Comparison of ENCODE assay signal across 8 mouse cellular contexts in the genomic region with DNA sequence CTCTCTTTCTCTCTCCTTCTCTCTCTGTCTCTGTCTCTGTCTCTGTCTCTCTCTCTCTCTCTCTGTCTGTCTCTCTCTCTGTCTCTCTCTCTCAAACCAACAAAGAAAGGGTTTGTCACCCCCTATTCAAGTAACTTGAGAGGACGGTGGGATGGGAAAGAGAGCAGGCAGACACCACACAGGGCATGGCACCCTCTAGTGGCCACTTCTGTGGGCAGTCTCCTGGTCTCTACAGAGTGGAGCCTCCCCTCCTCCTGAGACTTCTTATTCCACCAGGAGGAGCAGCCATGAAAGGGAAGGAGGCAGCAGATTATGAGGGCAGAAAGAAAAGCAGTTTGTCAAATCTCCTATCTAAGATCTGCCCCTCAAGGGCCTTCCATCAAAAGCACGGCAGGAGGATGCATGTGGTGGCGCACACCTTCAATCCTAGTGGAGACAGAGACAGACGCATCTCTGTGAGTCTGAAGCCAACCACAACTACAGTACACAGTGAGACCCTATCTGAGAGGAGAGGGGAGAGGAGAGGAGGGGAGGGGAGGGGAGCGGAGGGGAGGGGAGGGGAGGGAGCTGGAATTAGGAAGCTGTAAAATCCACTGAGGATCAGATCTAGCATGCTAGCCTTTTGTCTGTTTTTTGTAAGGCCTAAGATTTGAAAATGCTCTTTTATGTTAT.
DNase-seq lines count a peak whose midpoint lies in the region; ATAC-seq and TF ChIP-seq lines count a peak whose summit lies in the region.

No protein-coding gene starts in this region.

- H3K27me3 ChIP-seq in spleen, adult 2 months (ENCODE audit: control insufficient read depth, insufficient read depth, low read length) = no peaks in the 10 kb centered on the region
- H3K27me3 ChIP-seq in intestine, postnatal 0 days (replicated peaks; ENCODE audit: control insufficient read depth, insufficient read depth, low read length) = no peaks in the 10 kb centered on the region
- no peaks in the 10 kb centered on the region for H3K27me3 ChIP-seq in limb, embryonic 10.5 days (ENCODE audit: low read depth, poor library complexity, severe bottlenecking)
- no peaks in the 10 kb centered on the region for H3K27me3 ChIP-seq in midbrain, embryonic 15.5 days (replicated peaks)
- H3K27me3 ChIP-seq in stomach, embryonic 16.5 days (ENCODE audit: control insufficient read depth, insufficient read depth, low read length) = no peaks in the 10 kb centered on the region

- H3K27ac ChIP-seq in spleen, adult 2 months (ENCODE audit: insufficient read depth, low read length) = no peak overlapping the region
- no peak overlapping the region for H3K27ac ChIP-seq in intestine, postnatal 0 days (ENCODE audit: low read depth, low read length)
- 0 out of 2 replicates have a peak overlapping the region, but pooled peaks have one; percentile 36 for H3K27ac ChIP-seq in limb, embryonic 10.5 days
- peak overlapping the region; percentile 70 for H3K27ac ChIP-seq in midbrain, embryonic 15.5 days
- no peak overlapping the region for H3K27ac ChIP-seq in stomach, embryonic 16.5 days (ENCODE audit: low read length)

- no peaks in the 10 kb centered on the region for H3K36me3 ChIP-seq in spleen, adult 2 months (ENCODE audit: control insufficient read depth, insufficient read depth, low read length)
- H3K36me3 ChIP-seq in intestine, postnatal 0 days (ENCODE audit: control insufficient read depth, insufficient read depth) = peaks cover 4% of the 10 kb centered on the region; the same call in 1 of the 2 replicates
- H3K36me3 ChIP-seq in limb, embryonic 10.5 days = peaks cover 65% of the 10 kb centered on the region
- H3K36me3 ChIP-seq in midbrain, embryonic 15.5 days (replicated peaks) = no peaks in the 10 kb centered on the region
- H3K36me3 ChIP-seq in stomach, embryonic 16.5 days (ENCODE audit: control insufficient read depth, insufficient read depth, low read length) = no peaks in the 10 kb centered on the region

- 71% methylated on average over 4 of the region's 5 CpGs for WGBS in spleen, adult 2 months
- 57% methylated on average over 5 of the region's 5 CpGs for WGBS in intestine, postnatal 0 days
- 50% methylated on average over 5 of the region's 5 CpGs for WGBS in limb, embryonic 10.5 days
- 22% methylated on average over 5 of the region's 5 CpGs for WGBS in midbrain, embryonic 15.5 days
- 52% methylated on average over 4 of the region's 5 CpGs for WGBS in stomach, embryonic 16.5 days

- TF ChIP-seq CTCF in spleen, adult 2 months (IDR thresholded peaks at IDR 0.05; ENCODE audit: extremely low read depth, insufficient read depth, insufficient read length, insufficient replicate concordance) = peak; percentile 64; the same call in 1 of the 2 replicates
- peak; percentile 95 for TF ChIP-seq CTCF in intestine, postnatal 0 days (IDR thresholded peaks at IDR 0.05; ENCODE audit: low read depth)

- ATAC-seq in common myeloid progenitor, adult 5-6 weeks (replicated peaks; ENCODE audit: low read depth, poor library complexity, severe bottlenecking) = peak; percentile 83; the same call in 1 of the 2 replicates
- peak; percentile 66; the same call in 1 of the 2 replicates for ATAC-seq in intestine, postnatal 0 days
- ATAC-seq in midbrain, embryonic 15.5 days (replicated peaks) = peak; percentile 64; the same call in 1 of the 2 replicates
- peak; percentile 76 for ATAC-seq in stomach, embryonic 16.5 days (ENCODE audit: insufficient read depth, low FRiP score)

- H3K9me3 ChIP-seq in intestine, postnatal 0 days (ENCODE audit: control insufficient read depth) = no peaks in the 10 kb centered on the region
- no peaks in the 10 kb centered on the region for H3K9me3 ChIP-seq in limb, embryonic 10.5 days (replicated peaks)
- H3K9me3 ChIP-seq in midbrain, embryonic 15.5 days = no peaks in the 10 kb centered on the region
- no peaks in the 10 kb centered on the region for H3K9me3 ChIP-seq in stomach, embryonic 16.5 days (replicated peaks; ENCODE audit: control insufficient read depth, low read length)

- no peak for TF ChIP-seq POLR2A in spleen, adult 2 months (IDR thresholded peaks at IDR 0.05; ENCODE audit: low read depth, low read length)

- DNase-seq in spleen, adult 2 months (ENCODE audit: low read depth in 1 of 2, low spot score in 2 of 2) = peak in 1 of 2 experiments; percentile 27
- no peak for DNase-seq in spleen, adult 12 weeks (ENCODE audit: low spot score)
- DNase-seq in gastrocnemius, postnatal 10 days = peak; percentile 73
- DNase-seq in limb, embryonic 10.5 days (ENCODE audit: low spot score) = peak; percentile 82

- H3K9ac ChIP-seq in intestine, postnatal 0 days (ENCODE audit: low read depth, low read length) = no peak overlapping the region
- no peak overlapping the region for H3K9ac ChIP-seq in midbrain, embryonic 15.5 days
- no peak overlapping the region for H3K9ac ChIP-seq in stomach, embryonic 16.5 days (ENCODE audit: low read length)

- no peaks in the 10 kb centered on the region for H3K4me1 ChIP-seq in spleen, adult 2 months (ENCODE audit: control insufficient read depth, insufficient read depth, insufficient read length)
- no peaks in the 10 kb centered on the region for H3K4me1 ChIP-seq in intestine, postnatal 0 days (replicated peaks; ENCODE audit: control insufficient read depth, insufficient read depth, low read length)
- peaks cover 38% of the 10 kb centered on the region for H3K4me1 ChIP-seq in limb, embryonic 10.5 days
- peaks cover 41% of the 10 kb centered on the region for H3K4me1 ChIP-seq in midbrain, embryonic 15.5 days
- peaks cover 8% of the 10 kb centered on the region for H3K4me1 ChIP-seq in stomach, embryonic 16.5 days (ENCODE audit: control insufficient read depth, insufficient read depth, low read length)

- no peak overlapping the region for H3K4me3 ChIP-seq in spleen, adult 2 months (ENCODE audit: extremely low read depth, insufficient read depth, insufficient read length)
- H3K4me3 ChIP-seq in intestine, postnatal 0 days (ENCODE audit: low read depth, low read length) = no peak overlapping the region
- H3K4me3 ChIP-seq in limb, embryonic 10.5 days = no peak overlapping the region
- no peak overlapping the region for H3K4me3 ChIP-seq in midbrain, embryonic 15.5 days
- no peak overlapping the region for H3K4me3 ChIP-seq in stomach, embryonic 16.5 days (replicated peaks; ENCODE audit: low read length)

- no peak overlapping the region for H3K4me2 ChIP-seq in intestine, postnatal 0 days (replicated peaks; ENCODE audit: low read depth)
- no peak overlapping the region for H3K4me2 ChIP-seq in midbrain, embryonic 15.5 days
- H3K4me2 ChIP-seq in stomach, embryonic 16.5 days (ENCODE audit: low read depth, low read length) = no peak overlapping the region

Comparison
In these comparisons a context has a peak if more than half of its experiments do, and no peak if none do; other contexts are left out.
1. H3K27ac ChIP-seq: peak in limb, embryonic 10.5 days (single experiment) and midbrain, embryonic 15.5 days (single experiment); none in spleen, adult 2 months (single experiment), intestine, postnatal 0 days (single experiment) and stomach, embryonic 16.5 days (single experiment).
2. Peak in every context shown above with its lines, with median percentiles within 50 percentile points of each other: ATAC-seq.